Mouse (Mus musculus) intestine, embryonic 15.5 days (tissue): Measurements from ENCODE around the gene Tppp2. TPM values are rescaled to one million over a fixed set of nuclear protein-coding genes. Genes with fewer than 3 reads are reported as not detected.
A peak's percentile ranks its signal among the peaks of the same experiment; 100 is the strongest.

Experiments
- ATAC-seq: fragments of 200-750 bp; cut with Nextera tagmentation; 2 replicates; pipeline ENCODE4 v1.8.0; 2017; ENCODE audit warnings: moderate TSS enrichment, moderate library complexity
- H3K27ac ChIP-seq: fragments of 300-500 bp; sonication (generic); 2 replicates; pipeline ENCODE4 v1.5.1; 2015; ENCODE audit warnings: mild to moderate bottlenecking, inconsistent platforms
- H3K27me3 ChIP-seq: fragments of 300-500 bp; sonication (generic); replicated peaks from 2 replicates; pipeline ENCODE4 v1.6.1; 2015; ENCODE audit warnings: inconsistent platforms
- H3K36me3 ChIP-seq: fragments of 300-500 bp; sonication (generic); 2 replicates; pipeline ENCODE4 v1.6.1; 2015; ENCODE audit warnings: inconsistent platforms
- H3K4me1 ChIP-seq: fragments of 300-500 bp; sonication (generic); replicated peaks from 2 replicates; pipeline ENCODE4 v1.6.1; 2015; ENCODE audit warnings: inconsistent platforms
- H3K4me2 ChIP-seq: fragments of 300-500 bp; sonication (generic); replicated peaks from 2 replicates; pipeline ENCODE4 v1.6.1; 2015; ENCODE audit warnings: mild to moderate bottlenecking, inconsistent platforms
- H3K4me3 ChIP-seq: fragments of 300-500 bp; sonication (generic); replicated peaks from 2 replicates; pipeline ENCODE4 v1.5.1; 2015; ENCODE audit warnings: inconsistent platforms
- H3K9ac ChIP-seq: fragments of 300-500 bp; sonication (generic); 2 replicates; pipeline ENCODE4 v1.6.1; 2015; ENCODE audit warnings: inconsistent platforms
- H3K9me3 ChIP-seq: fragments of 300-500 bp; sonication (generic); 2 replicates; pipeline ENCODE4 v1.6.1; 2016; ENCODE audit warnings: inconsistent platforms
- WGBS: fragments of 180-500 bp; shearing (Covaris S2); methylation state at CpG from one replicate; pipeline ENCODE4 v1.1.7; 2015; 5-methylcytosine and 5-hydroxymethylcytosine counted together
- polyA plus RNA-seq: library from polyadenylated mRNA; unstranded; fragments of >200 nt; fragmentation: Nextera tagmentation; extraction: Ambion mirVana; gene quantifications from 2 replicates; pipeline ENCODE4 v1.2.1, GENCODE M21; 2015

The Tppp2 gene
- polyA plus RNA-seq, 1 experiment from 2014 or later: not detected

DNA sequence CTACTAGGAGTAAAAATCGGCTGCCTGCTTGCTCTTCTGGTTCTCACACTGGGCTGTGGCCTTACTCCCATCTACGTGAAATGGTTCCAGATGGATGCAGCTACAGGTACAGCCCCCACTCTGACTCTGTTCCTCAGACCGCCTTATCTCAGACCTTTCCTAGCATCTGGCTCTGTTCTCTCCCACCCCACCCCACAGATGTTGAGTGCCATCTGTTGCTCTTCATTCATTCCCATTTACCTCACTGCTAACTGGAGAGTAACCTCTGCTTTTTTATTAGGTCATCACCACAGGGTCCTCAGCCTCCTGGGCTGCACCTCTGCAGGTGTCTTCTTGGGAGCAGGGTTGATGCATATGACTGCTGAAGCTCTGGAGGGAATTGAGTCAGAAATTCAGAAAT, 24.4 kb upstream of the Tppp2 start:
- H3K27ac ChIP-seq: no peak overlapping the region
- H3K4me3 ChIP-seq: no peak overlapping the region
- H3K4me1 ChIP-seq: no peaks in the 10 kb centered on the region
- 64% methylated on average over 3 of the region's 3 CpGs for WGBS
- H3K27me3 ChIP-seq: no peaks in the 10 kb centered on the region
- ATAC-seq: peak; percentile 21; the same call in 1 of the 2 replicates
- no peaks in the 10 kb centered on the region for H3K9me3 ChIP-seq
- no peak overlapping the region for H3K4me2 ChIP-seq
- H3K36me3 ChIP-seq: peaks cover 31% of the 10 kb centered on the region
- no peak overlapping the region for H3K9ac ChIP-seq

DNA sequence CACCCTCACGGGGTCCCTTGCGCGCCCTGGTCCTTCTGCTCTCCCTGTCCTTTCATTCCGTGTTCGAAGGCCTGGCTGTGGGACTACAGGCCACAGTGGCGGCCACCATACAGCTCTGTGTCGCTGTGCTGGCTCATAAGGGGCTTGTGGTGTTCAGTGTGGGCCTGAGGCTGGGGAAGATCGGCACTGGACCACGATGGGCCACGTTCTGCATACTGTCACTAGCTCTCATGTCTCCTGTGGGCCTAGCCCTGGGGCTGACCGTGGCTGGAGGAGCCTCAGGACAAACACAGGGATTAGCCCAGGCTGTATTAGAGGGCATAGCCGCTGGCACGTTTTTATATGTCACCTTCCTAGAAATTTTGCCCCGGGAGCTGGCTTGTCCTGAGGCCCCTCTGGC, 23.2 kb upstream of the Tppp2 start:
- ATAC-seq: no peak
- WGBS: 75% methylated on average over 14 of the region's 14 CpGs

DNA sequence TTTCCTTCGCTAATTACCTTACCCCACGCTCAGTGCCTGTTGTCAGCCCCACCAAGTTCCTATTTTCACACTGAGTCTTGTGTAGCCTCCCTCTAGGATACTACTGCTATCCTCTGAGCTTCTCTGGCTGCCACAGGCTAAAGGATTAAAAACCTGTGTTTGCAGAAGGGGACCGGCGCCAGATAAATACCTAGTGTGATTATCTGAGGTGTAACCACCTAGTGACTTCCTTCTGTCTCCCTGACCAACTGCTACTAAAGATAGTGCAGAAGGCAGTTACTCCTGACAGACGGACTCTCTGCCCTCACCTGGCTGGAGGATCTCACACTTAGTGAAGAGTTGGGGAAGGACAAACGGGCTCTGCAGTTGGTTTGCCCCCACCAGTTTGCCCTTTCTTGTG, 22.2 kb upstream of the Tppp2 start:
- Histone ChIP-seq H3K9me3 (no peaks in the 10 kb centered on the region), H3K4me2 (no peak overlapping the region), H3K36me3 (peaks cover 12% of the 10 kb centered on the region), H3K27me3 (no peaks in the 10 kb centered on the region), H3K4me3 (no peak overlapping the region), H3K27ac (no peak overlapping the region), H3K4me1 (no peaks in the 10 kb centered on the region), H3K9ac (no peak overlapping the region)
- WGBS: 66% methylated on average over 6 of the region's 6 CpGs
- peak; percentile 39; the same call in 1 of the 2 replicates for ATAC-seq

More for the DNA sequence above, 23.2 kb upstream of the Tppp2 start:
- no peak overlapping the region for H3K4me2 ChIP-seq
- H3K9ac ChIP-seq: no peak overlapping the region
- no peak overlapping the region for H3K4me3 ChIP-seq
- no peaks in the 10 kb centered on the region for H3K9me3 ChIP-seq
- peaks cover 19% of the 10 kb centered on the region for H3K36me3 ChIP-seq
- H3K27me3 ChIP-seq: no peaks in the 10 kb centered on the region
- H3K4me1 ChIP-seq: no peaks in the 10 kb centered on the region
- H3K27ac ChIP-seq: no peak overlapping the region

DNA sequence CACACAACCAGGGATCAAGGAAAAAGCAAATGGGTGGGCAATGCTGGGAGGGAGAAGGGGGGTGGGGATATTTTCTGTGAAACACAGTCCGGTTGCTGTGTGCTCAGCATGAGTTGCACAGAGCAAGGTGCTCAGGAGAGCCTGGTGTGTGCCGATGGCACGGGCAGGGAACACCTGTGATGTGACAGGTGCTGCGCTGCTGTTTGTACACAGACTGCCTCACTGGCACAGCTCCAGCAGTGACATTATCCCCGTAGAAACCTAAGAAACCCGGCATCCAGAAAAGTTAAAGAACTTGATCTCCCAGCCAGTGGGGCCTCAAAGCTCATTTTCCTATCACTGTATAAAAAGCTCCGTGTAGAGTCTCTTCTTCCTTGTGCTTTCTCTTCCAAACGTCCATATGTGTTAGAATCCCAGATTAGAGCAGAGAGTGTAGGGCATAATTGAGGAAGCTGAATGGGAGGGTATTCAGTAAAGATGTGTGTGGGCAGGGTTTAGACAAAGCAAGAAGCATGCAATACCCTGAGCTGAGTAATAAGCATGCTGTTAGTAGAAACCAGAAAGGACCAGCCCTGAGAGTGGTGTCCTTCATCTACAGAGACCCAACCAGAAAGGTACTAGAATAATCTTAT, 21.6 kb upstream of the Tppp2 start:
- Histone ChIP-seq H3K27me3 (no peaks in the 10 kb centered on the region), H3K4me1 (no peaks in the 10 kb centered on the region), H3K36me3 (peaks cover 5% of the 10 kb centered on the region), H3K4me2 (no peak overlapping the region), H3K4me3 (no peak overlapping the region), H3K9ac (no peak overlapping the region), H3K9me3 (no peaks in the 10 kb centered on the region), H3K27ac (no peak overlapping the region)
- peak; percentile 66 for ATAC-seq
- 61% methylated on average over 8 of the region's 8 CpGs for WGBS

DNA sequence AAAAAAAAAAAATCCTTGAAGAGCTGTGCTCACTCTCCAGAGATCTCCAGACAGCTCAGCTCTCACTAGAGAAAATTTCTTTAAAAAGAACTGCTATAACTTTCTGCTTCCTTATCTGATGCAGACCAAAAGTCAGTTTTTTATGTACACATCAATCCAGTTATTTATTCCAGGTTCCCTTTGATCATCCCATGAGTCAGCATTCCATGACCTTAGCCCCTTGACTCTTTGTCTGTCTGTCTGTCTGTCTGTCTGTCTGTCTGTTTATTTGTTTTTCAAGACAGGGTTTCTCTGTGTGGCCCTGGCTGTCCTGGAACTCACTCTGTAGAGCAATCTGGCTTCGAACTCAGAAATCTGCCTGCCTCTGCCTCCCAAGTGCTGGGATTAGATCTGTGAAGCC, 18.9 kb upstream of the Tppp2 start:
- WGBS: 93% methylated on average over 1 of the region's 1 CpGs
- Histone ChIP-seq H3K27me3 (no peaks in the 10 kb centered on the region), H3K27ac (no peak overlapping the region), H3K4me1 (0 out of 2 replicates have a peak, but pooled peaks cover 4% of the 10 kb centered on the region), H3K9me3 (no peaks in the 10 kb centered on the region), H3K9ac (no peak overlapping the region), H3K4me3 (no peak overlapping the region), H3K36me3 (no peaks in the 10 kb centered on the region), H3K4me2 (no peak overlapping the region)
- ATAC-seq: no peak

DNA sequence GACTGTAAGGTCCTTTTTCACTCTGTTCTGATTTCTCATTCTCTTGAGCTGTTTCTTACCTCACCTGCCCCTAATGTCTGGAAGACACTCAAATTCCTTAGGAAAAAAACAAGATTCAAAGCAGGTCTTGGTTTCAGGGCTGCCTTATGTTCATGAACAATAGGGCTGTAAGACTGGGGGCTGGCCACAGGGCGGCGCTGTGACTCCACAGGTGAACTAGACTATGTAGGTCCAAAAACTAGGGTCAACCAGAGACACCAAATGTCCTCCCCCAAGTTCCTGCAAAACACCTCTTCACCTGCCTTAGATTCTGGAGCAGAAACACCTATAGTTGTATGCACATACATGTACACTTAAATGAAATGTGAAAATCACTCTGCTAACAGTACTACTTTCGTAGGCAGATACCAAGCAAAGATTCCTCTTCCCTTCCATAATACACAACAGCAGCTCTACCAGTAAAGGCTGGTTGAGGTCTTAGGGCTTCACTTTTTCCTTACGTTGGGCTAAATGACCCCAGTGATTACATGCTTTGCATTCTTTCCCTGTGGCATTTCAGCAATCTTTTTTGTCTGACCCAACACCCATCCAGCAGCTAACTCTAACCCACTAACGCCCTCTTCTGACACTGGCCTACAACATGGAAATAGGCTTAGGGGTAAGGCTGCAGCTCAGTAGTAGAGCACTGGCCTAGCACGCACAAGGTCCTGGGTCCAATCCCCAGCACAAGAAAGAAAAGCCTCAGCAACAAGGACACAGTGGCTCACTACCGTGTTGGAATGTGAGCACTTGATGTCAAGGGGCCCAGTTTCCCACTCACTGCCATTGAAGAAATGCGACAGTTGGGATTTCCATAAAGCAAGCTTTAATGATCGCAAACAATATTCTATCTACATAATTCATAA, 15.2 kb upstream of the Tppp2 start:
- Histone ChIP-seq H3K4me3 (no peak overlapping the region), H3K27me3 (no peaks in the 10 kb centered on the region), H3K27ac (0 out of 2 replicates have a peak overlapping the region, but pooled peaks have one; percentile 2), H3K9ac (no peak overlapping the region), H3K4me2 (no peak overlapping the region), H3K4me1 (0 out of 2 replicates have a peak, but pooled peaks cover 4% of the 10 kb centered on the region), H3K36me3 (no peaks in the 10 kb centered on the region), H3K9me3 (no peaks in the 10 kb centered on the region)
- WGBS: 53% methylated on average over 9 of the region's 9 CpGs
- peak; percentile 65 for ATAC-seq

DNA sequence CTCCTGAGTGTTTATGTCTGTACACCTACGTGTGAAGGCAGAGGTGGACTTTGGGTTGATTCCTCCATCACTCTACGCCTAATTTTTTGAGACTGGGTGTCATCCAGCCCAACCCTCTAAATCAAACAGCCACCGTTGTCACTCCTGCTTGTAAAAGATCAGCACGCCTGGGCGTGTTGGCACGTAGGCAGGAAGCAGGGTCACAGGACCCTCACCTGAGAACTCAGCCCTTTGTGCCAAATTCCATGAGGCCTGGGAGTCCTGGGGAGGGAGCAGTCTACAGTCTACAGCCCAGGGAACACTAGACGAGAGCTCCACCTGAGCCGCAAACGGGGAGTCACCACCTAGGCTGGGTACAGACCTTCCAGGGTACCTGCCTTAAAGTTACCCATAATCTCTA, 14.4 kb upstream of the Tppp2 start:
- Histone ChIP-seq H3K4me2 (no peak overlapping the region), H3K9ac (no peak overlapping the region), H3K4me3 (no peak overlapping the region), H3K4me1 (0 out of 2 replicates have a peak, but pooled peaks cover 4% of the 10 kb centered on the region), H3K27ac (no peak overlapping the region), H3K36me3 (no peaks in the 10 kb centered on the region), H3K27me3 (no peaks in the 10 kb centered on the region), H3K9me3 (no peaks in the 10 kb centered on the region)
- 72% methylated on average over 9 of the region's 9 CpGs for WGBS
- peak; percentile 71 for ATAC-seq

DNA sequence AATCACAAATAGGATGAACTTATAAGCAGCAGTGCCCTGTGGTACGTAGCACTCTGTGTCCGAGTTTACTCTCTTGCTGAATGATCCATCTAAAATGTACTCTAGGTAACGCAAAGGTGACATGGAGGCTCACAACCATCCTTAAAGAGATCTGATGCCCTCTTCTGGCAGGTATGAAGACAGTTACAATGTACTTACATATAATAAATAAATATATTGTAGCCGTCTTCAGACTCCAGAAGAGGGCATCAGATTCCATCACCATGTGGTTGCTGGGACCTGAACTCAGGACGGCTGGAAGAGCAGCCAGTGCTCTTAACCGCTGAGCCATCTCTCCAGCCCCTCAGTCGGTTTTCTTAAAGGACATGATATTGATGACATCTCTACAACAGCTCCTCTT, 13.5 kb upstream of the Tppp2 start:
- H3K27me3 ChIP-seq: no peaks in the 10 kb centered on the region
- no peaks in the 10 kb centered on the region for H3K36me3 ChIP-seq
- H3K9ac ChIP-seq: no peak overlapping the region
- no peak overlapping the region for H3K4me2 ChIP-seq
- ATAC-seq: no peak
- no peaks in the 10 kb centered on the region for H3K9me3 ChIP-seq
- H3K4me1 ChIP-seq: 0 out of 2 replicates have a peak, but pooled peaks cover 4% of the 10 kb centered on the region
- H3K27ac ChIP-seq: no peak overlapping the region
- WGBS: 65% methylated on average over 7 of the region's 7 CpGs
- H3K4me3 ChIP-seq: no peak overlapping the region

DNA sequence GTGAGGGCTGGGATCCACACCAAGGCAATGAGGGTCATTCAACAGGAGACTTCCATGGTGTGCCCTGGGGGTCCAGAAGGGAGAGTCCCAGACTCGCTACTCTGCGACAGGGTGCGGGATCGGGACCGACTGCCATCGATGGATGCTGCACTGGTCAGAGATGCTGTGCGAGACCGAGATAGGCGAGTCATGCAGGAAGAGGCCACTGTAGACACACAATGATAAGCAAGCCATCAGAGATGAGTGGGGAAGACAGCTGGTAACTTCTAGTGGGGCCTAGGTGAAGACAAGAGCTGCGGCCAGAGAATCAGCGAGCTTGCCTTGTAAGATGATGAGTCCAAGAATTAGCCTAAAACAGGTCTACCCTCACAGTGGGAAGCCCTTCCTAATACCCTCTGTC, 12.1 kb upstream of the Tppp2 start:
- no peak for ATAC-seq
- WGBS: 92% methylated on average over 11 of the region's 11 CpGs

DNA sequence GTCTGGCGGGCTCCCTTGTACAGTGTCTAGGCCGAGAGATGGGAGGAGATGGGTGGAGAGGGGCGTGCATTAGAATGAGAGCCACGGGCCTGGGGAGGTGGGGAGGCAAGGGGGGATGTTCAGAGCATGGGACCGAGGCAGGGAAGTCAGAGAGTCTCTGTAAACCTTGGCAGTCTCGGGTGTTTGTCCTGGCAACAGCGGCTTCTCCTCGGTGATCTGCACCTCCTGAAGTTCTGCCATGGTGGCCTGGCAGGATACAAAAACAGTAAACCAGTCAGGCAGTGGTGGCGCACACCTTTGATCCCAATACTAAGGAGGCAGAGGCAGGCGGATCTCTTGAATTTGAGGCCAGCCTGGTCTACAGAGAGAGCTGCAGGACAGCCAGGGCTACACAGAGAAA, 6.9 kb upstream of the Tppp2 start:
- Histone ChIP-seq H3K27me3 (0 out of 2 replicates have a peak, but pooled peaks cover 2% of the 10 kb centered on the region), H3K27ac (no peak overlapping the region), H3K9ac (no peak overlapping the region), H3K36me3 (no peaks in the 10 kb centered on the region), H3K9me3 (no peaks in the 10 kb centered on the region), H3K4me3 (no peak overlapping the region), H3K4me2 (no peak overlapping the region), H3K4me1 (peaks cover 14% of the 10 kb centered on the region)
- ATAC-seq: no peak
- 89% methylated on average over 10 of the region's 10 CpGs for WGBS

More for the DNA sequence above, 12.1 kb upstream of the Tppp2 start:
- Histone ChIP-seq H3K4me1 (0 out of 2 replicates have a peak, but pooled peaks cover 4% of the 10 kb centered on the region), H3K27me3 (no peaks in the 10 kb centered on the region), H3K9ac (no peak overlapping the region), H3K27ac (no peak overlapping the region), H3K36me3 (no peaks in the 10 kb centered on the region), H3K4me2 (no peak overlapping the region), H3K4me3 (no peak overlapping the region), H3K9me3 (no peaks in the 10 kb centered on the region)

DNA sequence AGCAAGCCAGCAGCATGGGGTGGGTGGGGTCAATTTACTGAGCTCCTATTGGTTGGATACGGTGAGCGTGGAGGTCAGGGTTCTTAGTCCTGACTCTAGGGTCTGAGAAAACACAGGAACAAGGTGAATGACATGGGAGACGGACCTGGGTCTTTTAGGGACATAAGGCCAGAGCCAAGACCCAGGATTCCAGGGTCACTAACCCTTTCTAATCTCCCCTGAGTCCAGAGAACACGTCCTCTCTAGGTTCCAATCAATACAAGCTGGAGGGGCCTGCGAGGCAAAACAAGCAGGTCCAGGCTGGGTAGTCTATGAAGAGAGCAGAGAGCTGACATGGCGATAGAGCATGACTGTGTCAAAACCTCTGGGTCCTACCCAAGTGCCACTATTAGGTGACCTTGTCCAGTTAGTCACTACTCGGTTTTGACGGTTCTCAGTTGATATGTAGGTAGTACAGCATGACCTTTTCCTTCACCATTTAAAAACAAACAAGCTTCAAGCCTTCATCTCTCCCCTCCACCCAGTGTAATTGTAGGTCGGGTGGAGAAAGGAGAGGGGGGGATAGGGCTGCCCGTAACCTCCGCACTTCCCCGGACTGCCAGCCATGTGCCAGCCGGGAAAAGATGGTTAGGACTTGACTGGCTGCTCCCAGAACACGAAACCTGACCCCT, 5.7 kb upstream of the Tppp2 start:
- H3K36me3 ChIP-seq: no peaks in the 10 kb centered on the region
- 15% methylated on average over 14 of the region's 14 CpGs for WGBS
- peaks cover 14% of the 10 kb centered on the region for H3K4me1 ChIP-seq
- H3K9ac ChIP-seq: peak overlapping the region; percentile 57
- H3K9me3 ChIP-seq: no peaks in the 10 kb centered on the region
- peak overlapping the region; percentile 99 for H3K4me2 ChIP-seq
- 0 out of 2 replicates have a peak, but pooled peaks cover 2% of the 10 kb centered on the region for H3K27me3 ChIP-seq
- no peak overlapping the region; the same call in 1 of the 2 replicates for H3K27ac ChIP-seq
- ATAC-seq: peak; percentile 56
- peak overlapping the region; percentile 57 for H3K4me3 ChIP-seq
